Mouse (Mus musculus) midbrain, embryonic 11.5 days (tissue): ENCODE results near the gene Zmynd15. TPM values are rescaled to one million over a fixed set of nuclear protein-coding genes. Genes with fewer than 3 reads are reported as not detected.
"Not testable (repeated sequence)": the region's sequence is repeated elsewhere in the genome, so short reads cannot be mapped to it uniquely, and the experiment has no call there.

Experiments
- ATAC-seq: fragments of 200-750 bp; cut with Nextera tagmentation; 2 replicates; pipeline ENCODE4 v1.8.0; 2017; ENCODE audit warnings: moderate TSS enrichment, moderate library complexity; ENCODE audit not compliant: low FRiP score
- DNase-seq: peaks from one replicate; pipeline ENCODE4 v3.0.0; 2015; ENCODE audit warnings: low spot score; ENCODE audit errors: missing footprints
- H3K27ac ChIP-seq: fragments of 300-500 bp; sonication (generic); 2 replicates; pipeline ENCODE4 v1.5.1; 2014; ENCODE audit warnings: low read depth, low read length
- H3K27me3 ChIP-seq: fragments of 300-500 bp; sonication (generic); 2 replicates; pipeline ENCODE4 v1.6.1; 2014; ENCODE audit warnings: mild to moderate bottlenecking, low read length, moderate library complexity, mixed read lengths; ENCODE audit not compliant: control insufficient read depth, insufficient read depth
- H3K36me3 ChIP-seq: fragments of 300-500 bp; sonication (generic); 2 replicates; pipeline ENCODE4 v1.6.1; 2014; ENCODE audit warnings: mild to moderate bottlenecking, low read length, moderate library complexity, mixed read lengths; ENCODE audit not compliant: control insufficient read depth, insufficient read depth
- H3K4me1 ChIP-seq: fragments of 300-500 bp; sonication (generic); 2 replicates; pipeline ENCODE4 v1.6.1; 2014; ENCODE audit warnings: low read length; ENCODE audit not compliant: control insufficient read depth, insufficient read depth
- H3K4me2 ChIP-seq: fragments of 300-500 bp; sonication (generic); 2 replicates; pipeline ENCODE4 v1.6.1; 2014; ENCODE audit warnings: mild to moderate bottlenecking, moderate library complexity
- H3K4me3 ChIP-seq: fragments of 300-500 bp; sonication (generic); 2 replicates; pipeline ENCODE4 v1.5.1; 2014; ENCODE audit warnings: low read depth, low read length
- H3K9ac ChIP-seq: fragments of 300-500 bp; sonication (generic); 2 replicates; pipeline ENCODE4 v1.6.1; 2014; ENCODE audit warnings: low read length
- H3K9me3 ChIP-seq: fragments of 300-500 bp; sonication (generic); 2 replicates; pipeline ENCODE4 v1.6.1; 2016; ENCODE audit warnings: low read length; ENCODE audit not compliant: control insufficient read depth
- WGBS: fragments of 180-500 bp; shearing (Covaris S2); extraction: QIAGEN DNeasy Blood & Tissue Kit; methylation state at CpG from one replicate; pipeline ENCODE4 v1.1.7; 2014; 5-methylcytosine and 5-hydroxymethylcytosine counted together
- polyA plus RNA-seq: library from polyadenylated mRNA; unstranded; fragments of >200 nt; fragmentation: Nextera tagmentation; extraction: Ambion mirVana; gene quantifications from 2 replicates; pipeline ENCODE4 v1.2.1, GENCODE M21; 2014

The Zmynd15 gene
- polyA plus RNA-seq, 1 experiment from 2014 or later, result 0.18 TPM

GRCm38 (mm10) chr11:70463970-70464369, 4.7 kb downstream of the Zmynd15 start:
- Histone ChIP-seq H3K4me1 (peaks cover 5% of the 10 kb centered on the region), H3K27me3 (peaks cover 34% of the 10 kb centered on the region), H3K4me2 (no peak overlapping the region), H3K4me3 (no peak overlapping the region), H3K9me3 (no peaks in the 10 kb centered on the region), H3K36me3 (no peaks in the 10 kb centered on the region), H3K9ac (no peak overlapping the region), H3K27ac (no peak overlapping the region)
- no peak for ATAC-seq
- no peak for DNase-seq
- WGBS, result 75% methylated on average over 5 of the region's 5 CpGs

- Histone ChIP-seq H3K4me1 (no peaks in the 10 kb centered on the region; the same call in 1 of the 2 replicates), H3K4me3 (no peak overlapping the region), H3K27ac (no peak overlapping the region), H3K9ac (no peak overlapping the region), H3K27me3 (peaks cover 22% of the 10 kb centered on the region), H3K4me2 (peak overlapping the region; percentile 6; the same call in 1 of the 2 replicates), H3K9me3 (no peaks in the 10 kb centered on the region), H3K36me3 (no peaks in the 10 kb centered on the region)
- peak; percentile 91 for DNase-seq
- 22% methylated on average over 16 of the region's 16 CpGs for WGBS
- ATAC-seq, result no peak
Measured at GRCm38 (mm10) chr11:70465211-70465610, 6.0 kb downstream of the Zmynd15 start.

GRCm38 (mm10) chr11:70465824-70466223, 6.6 kb downstream of the Zmynd15 start:
- H3K27me3 ChIP-seq, result peaks cover 18% of the 10 kb centered on the region
- no peaks in the 10 kb centered on the region for H3K9me3 ChIP-seq
- no peaks in the 10 kb centered on the region for H3K36me3 ChIP-seq
- DNase-seq (peak; percentile 86), ATAC-seq (no peak)
- no peak overlapping the region for H3K9ac ChIP-seq
- no peak overlapping the region for H3K27ac ChIP-seq
- no peaks in the 10 kb centered on the region; the same call in 1 of the 2 replicates for H3K4me1 ChIP-seq
- no peak overlapping the region for H3K4me2 ChIP-seq
- WGBS, result 17% methylated on average over 23 of the region's 23 CpGs
- H3K4me3 ChIP-seq, result no peak overlapping the region

GRCm38 (mm10) chr11:70467902-70468619, 8.8 kb downstream of the Zmynd15 start:
- DNase-seq, result no peak
- H3K9me3 ChIP-seq, result no peaks in the 10 kb centered on the region
- no peak overlapping the region for H3K27ac ChIP-seq
- no peak overlapping the region for H3K4me2 ChIP-seq
- no peaks in the 10 kb centered on the region for H3K36me3 ChIP-seq
- no peak for ATAC-seq
- H3K9ac ChIP-seq, result no peak overlapping the region
- peaks cover 16% of the 10 kb centered on the region; the same call in 1 of the 2 replicates for H3K27me3 ChIP-seq
- no peaks in the 10 kb centered on the region; the same call in 1 of the 2 replicates for H3K4me1 ChIP-seq
- 92% methylated on average over 5 of the region's 5 CpGs for WGBS
- H3K4me3 ChIP-seq, result no peak overlapping the region

GRCm38 (mm10) chr11:70469764-70470163, 10.5 kb downstream of the Zmynd15 start:
- Histone ChIP-seq H3K27me3 (peaks cover 12% of the 10 kb centered on the region; the same call in 1 of the 2 replicates), H3K9ac (no peak overlapping the region), H3K27ac (no peak overlapping the region), H3K9me3 (no peaks in the 10 kb centered on the region), H3K4me3 (no peak overlapping the region), H3K36me3 (no peaks in the 10 kb centered on the region), H3K4me1 (no peaks in the 10 kb centered on the region; the same call in 1 of the 2 replicates), H3K4me2 (no peak overlapping the region)
- ATAC-seq (no peak), DNase-seq (no peak)
- 82% methylated on average over 3 of the region's 3 CpGs for WGBS

- H3K36me3 ChIP-seq, result no peaks in the 10 kb centered on the region
- H3K9ac ChIP-seq, result no peak overlapping the region
- no peaks in the 10 kb centered on the region for H3K4me1 ChIP-seq
- no peaks in the 10 kb centered on the region for H3K9me3 ChIP-seq
- no peak overlapping the region for H3K27ac ChIP-seq
- H3K4me2 ChIP-seq, result no peak overlapping the region
- no peak for ATAC-seq
- no peak for DNase-seq
- H3K4me3 ChIP-seq, result no peak overlapping the region
- no peaks in the 10 kb centered on the region for H3K27me3 ChIP-seq
Measured at GRCm38 (mm10) chr11:70472716-70473115, 13.5 kb downstream of the Zmynd15 start.

GRCm38 (mm10) chr11:70473291-70473690, 14.1 kb downstream of the Zmynd15 start:
- not testable (repeated sequence) for H3K4me3 ChIP-seq, H3K4me1 ChIP-seq, ATAC-seq, H3K9me3 ChIP-seq, H3K9ac ChIP-seq, DNase-seq, H3K36me3 ChIP-seq, H3K27me3 ChIP-seq, H3K4me2 ChIP-seq, H3K27ac ChIP-seq
- WGBS, result 84% methylated on average over 5 of the region's 5 CpGs

- Histone ChIP-seq H3K4me2 (no peak overlapping the region), H3K27ac (no peak overlapping the region), H3K4me3 (no peak overlapping the region), H3K4me1 (no peaks in the 10 kb centered on the region), H3K36me3 (no peaks in the 10 kb centered on the region), H3K9ac (no peak overlapping the region), H3K9me3 (no peaks in the 10 kb centered on the region), H3K27me3 (no peaks in the 10 kb centered on the region)
- WGBS, result 71% methylated on average over 12 of the region's 12 CpGs
- DNase-seq (no peak), ATAC-seq (no peak)
Measured at GRCm38 (mm10) chr11:70474872-70475534, 15.8 kb downstream of the Zmynd15 start.

- ATAC-seq (no peak), DNase-seq (no peak)
- WGBS, result 63% methylated on average over 2 of the region's 2 CpGs
- H3K4me1 ChIP-seq, result no peaks in the 10 kb centered on the region
- no peak overlapping the region for H3K9ac ChIP-seq
- H3K36me3 ChIP-seq, result no peaks in the 10 kb centered on the region
- H3K27ac ChIP-seq, result no peak overlapping the region
- no peak overlapping the region for H3K4me3 ChIP-seq
- no peaks in the 10 kb centered on the region for H3K9me3 ChIP-seq
- H3K27me3 ChIP-seq, result no peaks in the 10 kb centered on the region
- H3K4me2 ChIP-seq, result no peak overlapping the region
Measured at GRCm38 (mm10) chr11:70485498-70485897, 26.3 kb downstream of the Zmynd15 start.
